Mouse (Mus musculus): ENCODE measurements at regions not wholly inside any gene's neighbourhood (a gene's known extent, or its start where the extent isn't known, plus 50 kb on each side); places are given as distances from the start of the nearest gene placed in this dataset.
A peak's percentile ranks its signal among the peaks of the same experiment; 100 is the strongest.

DNA sequence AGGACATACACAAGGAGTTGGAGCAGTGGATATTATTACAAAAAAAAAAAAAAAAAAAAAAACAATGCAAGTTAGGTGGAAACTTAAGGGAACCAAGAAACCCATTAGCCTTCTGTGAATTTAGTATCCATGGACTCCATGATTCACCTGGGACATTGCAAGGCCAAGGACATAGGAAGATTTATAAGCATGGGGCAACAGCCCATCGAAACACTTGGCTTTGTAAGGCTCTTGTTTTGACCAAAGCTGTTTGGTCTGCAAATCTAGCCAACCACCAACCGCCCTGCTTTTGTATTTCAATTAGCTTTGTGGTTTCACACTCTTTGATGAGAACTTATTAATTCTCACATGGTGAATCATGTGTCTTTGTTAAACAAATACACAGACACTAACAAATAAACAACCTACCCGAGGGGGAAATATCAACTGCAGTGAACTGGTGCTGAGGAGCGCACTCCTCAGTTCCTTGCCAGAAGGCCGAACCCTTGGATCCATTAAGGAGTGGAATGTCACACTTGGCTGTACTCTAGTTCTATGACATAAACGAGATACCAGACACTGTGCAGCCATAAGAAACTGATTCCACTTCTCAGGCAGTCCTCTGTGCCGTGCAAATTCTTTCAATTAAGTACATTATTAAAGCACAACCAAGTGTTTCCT is 529.7 kb downstream of the Tmem38b start:
- Histone ChIP-seq H3K4me2 (replicated peaks) (no peak overlapping the region), H3K36me3 (no peaks in the 10 kb centered on the region), H3K27ac (replicated peaks) (no peak overlapping the region), H3K9ac (replicated peaks) (no peak overlapping the region), H3K9me3 (no peaks in the 10 kb centered on the region), H3K27me3 (no peaks in the 10 kb centered on the region), H3K4me1 (peaks cover 14% of the 10 kb centered on the region), H3K4me3 (no peak overlapping the region)
- WGBS, result 85% methylated on average over 7 of the region's 7 CpGs
- no peak for ATAC-seq (ENCODE audit: low FRiP score, low read depth)

GRCm38 (mm10) chr4:54356041-54356427 is 530.2 kb downstream of the Tmem38b start:
- H3K9ac ChIP-seq (replicated peaks), result no peak overlapping the region
- no peak overlapping the region for H3K4me3 ChIP-seq
- no peak overlapping the region for H3K27ac ChIP-seq (replicated peaks)
- no peaks in the 10 kb centered on the region for H3K9me3 ChIP-seq
- no peak for ATAC-seq (ENCODE audit: low FRiP score, low read depth)
- peaks cover 14% of the 10 kb centered on the region for H3K4me1 ChIP-seq
- H3K27me3 ChIP-seq, result no peaks in the 10 kb centered on the region
- no peaks in the 10 kb centered on the region for H3K36me3 ChIP-seq
- no peak overlapping the region for H3K4me2 ChIP-seq (replicated peaks)
- WGBS, result 89% methylated on average over 2 of the region's 2 CpGs

GRCm38 (mm10) chr4:54370909-54371308 is 545.1 kb downstream of the Tmem38b start:
- Histone ChIP-seq H3K4me1 (peaks cover 37% of the 10 kb centered on the region), H3K9me3 (no peaks in the 10 kb centered on the region), H3K27me3 (no peaks in the 10 kb centered on the region), H3K4me3 (no peak overlapping the region), H3K27ac (replicated peaks) (peak overlapping the region; percentile 69), H3K4me2 (replicated peaks) (no peak overlapping the region), H3K9ac (replicated peaks) (no peak overlapping the region), H3K36me3 (no peaks in the 10 kb centered on the region)
- 52% methylated on average over 3 of the region's 3 CpGs for WGBS
- no peak for ATAC-seq (ENCODE audit: low FRiP score, low read depth)

- H3K27ac ChIP-seq (replicated peaks), result peak overlapping the region; percentile 69
- H3K4me2 ChIP-seq (replicated peaks), result no peak overlapping the region
- ATAC-seq (ENCODE audit: low FRiP score, low read depth), result peak; percentile 80
- H3K4me3 ChIP-seq, result no peak overlapping the region
- WGBS, result 25% methylated on average over 7 of the region's 7 CpGs
- no peaks in the 10 kb centered on the region for H3K27me3 ChIP-seq
- H3K4me1 ChIP-seq, result peaks cover 37% of the 10 kb centered on the region
- H3K9ac ChIP-seq (replicated peaks), result no peak overlapping the region
- H3K9me3 ChIP-seq, result no peaks in the 10 kb centered on the region
- H3K36me3 ChIP-seq, result no peaks in the 10 kb centered on the region
Observed at GRCm38 (mm10) chr4:54371418-54371957, 545.6 kb downstream of the Tmem38b start.

GRCm38 (mm10) chr4:54373606-54374005 is 547.8 kb downstream of the Tmem38b start:
- Histone ChIP-seq H3K4me2 (replicated peaks) (no peak overlapping the region), H3K4me1 (peaks cover 37% of the 10 kb centered on the region), H3K9me3 (no peaks in the 10 kb centered on the region), H3K36me3 (no peaks in the 10 kb centered on the region), H3K4me3 (no peak overlapping the region), H3K9ac (replicated peaks) (no peak overlapping the region), H3K27me3 (no peaks in the 10 kb centered on the region), H3K27ac (replicated peaks) (peak overlapping the region; percentile 56; the same call in 1 of the 2 replicates)
- 4% methylated on average over 2 of the region's 2 CpGs for WGBS
- 0 out of 2 replicates have a peak, but pooled peaks have one; percentile 7 for ATAC-seq (ENCODE audit: low FRiP score, low read depth)

DNA sequence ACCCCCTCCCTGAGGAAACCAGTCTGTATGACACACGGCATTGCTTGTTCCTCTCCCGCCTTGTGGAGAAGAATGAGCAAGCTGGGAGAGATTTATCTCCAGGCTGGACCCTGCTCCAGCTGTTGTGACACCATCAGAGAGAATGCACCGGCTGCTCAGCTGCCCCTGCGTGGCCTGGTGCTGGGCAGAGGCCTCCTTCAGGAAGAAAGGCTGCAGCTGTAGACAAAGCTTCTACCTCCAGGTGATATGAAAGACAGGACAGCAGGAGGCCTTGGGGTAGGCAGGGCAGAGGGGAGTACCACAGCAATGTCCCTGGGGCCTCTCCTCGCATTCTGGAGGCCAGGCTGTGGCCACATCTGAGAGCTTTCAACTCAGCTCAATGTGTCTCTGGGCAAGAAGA is 548.6 kb downstream of the Tmem38b start:
- Histone ChIP-seq H3K4me1 (peaks cover 37% of the 10 kb centered on the region), H3K27ac (replicated peaks) (peak overlapping the region; percentile 68), H3K4me2 (replicated peaks) (no peak overlapping the region), H3K36me3 (no peaks in the 10 kb centered on the region), H3K9me3 (no peaks in the 10 kb centered on the region), H3K27me3 (no peaks in the 10 kb centered on the region), H3K9ac (replicated peaks) (no peak overlapping the region), H3K4me3 (no peak overlapping the region)
- WGBS, result 9% methylated on average over 5 of the region's 5 CpGs
- ATAC-seq (ENCODE audit: low FRiP score, low read depth), result 0 out of 2 replicates have a peak, but pooled peaks have one; percentile 7

- no peak overlapping the region for H3K9ac ChIP-seq (replicated peaks)
- ATAC-seq (ENCODE audit: low FRiP score, low read depth), result 0 out of 2 replicates have a peak, but pooled peaks have one; percentile 34
- no peak overlapping the region for H3K4me3 ChIP-seq
- H3K36me3 ChIP-seq, result no peaks in the 10 kb centered on the region
- 0 out of 2 replicates have a peak overlapping the region, but pooled peaks have one; percentile 30 for H3K27ac ChIP-seq (replicated peaks)
- H3K4me1 ChIP-seq, result peaks cover 17% of the 10 kb centered on the region
- WGBS, result 47% methylated on average over 6 of the region's 6 CpGs
- no peaks in the 10 kb centered on the region for H3K9me3 ChIP-seq
- H3K27me3 ChIP-seq, result no peaks in the 10 kb centered on the region
- H3K4me2 ChIP-seq (replicated peaks), result no peak overlapping the region
Observed at GRCm38 (mm10) chr4:54387460-54387859, 557.4 kb upstream of the Zfp462 start.

DNA sequence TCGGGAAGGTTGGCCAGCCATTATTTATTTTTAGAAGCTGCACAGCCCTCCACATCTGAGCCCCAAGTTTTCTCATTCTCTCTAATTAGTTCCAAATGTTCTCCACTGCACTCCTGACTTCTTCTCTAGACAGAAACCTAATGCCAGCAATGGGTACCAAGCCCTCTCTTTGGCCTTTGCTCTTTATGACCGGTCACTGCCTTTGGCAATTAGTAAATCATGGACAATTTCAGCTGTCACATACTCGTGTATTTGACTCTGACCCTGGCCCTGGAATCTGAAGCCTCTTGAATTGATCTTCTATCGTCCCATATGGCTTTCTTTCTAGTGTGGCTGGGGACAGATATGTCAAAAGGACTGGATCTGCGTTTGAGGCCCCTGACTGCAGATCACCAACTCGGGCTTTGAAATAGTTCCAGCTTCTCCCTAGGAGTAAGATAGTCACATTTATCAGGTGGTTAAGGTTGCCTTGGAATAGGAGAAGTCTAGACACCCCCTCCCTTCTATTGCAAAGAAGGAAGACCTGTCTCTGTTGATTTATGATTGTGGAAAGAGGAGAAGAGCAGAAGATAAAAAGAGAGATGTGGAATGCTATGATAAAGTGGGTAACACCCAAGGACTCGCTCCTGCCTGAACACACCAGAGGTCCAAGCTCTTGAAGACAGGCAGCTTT is 553.2 kb upstream of the Zfp462 start:
- Histone ChIP-seq H3K4me1 (peaks cover 9% of the 10 kb centered on the region), H3K27ac (replicated peaks) (no peak overlapping the region), H3K36me3 (no peaks in the 10 kb centered on the region), H3K27me3 (no peaks in the 10 kb centered on the region), H3K4me2 (replicated peaks) (no peak overlapping the region), H3K9me3 (no peaks in the 10 kb centered on the region), H3K4me3 (no peak overlapping the region), H3K9ac (replicated peaks) (no peak overlapping the region)
- 72% methylated on average over 7 of the region's 7 CpGs for WGBS
- ATAC-seq (ENCODE audit: low FRiP score, low read depth), result no peak

- Histone ChIP-seq H3K4me2 (replicated peaks) (no peak overlapping the region), H3K4me3 (no peak overlapping the region), H3K27me3 (no peaks in the 10 kb centered on the region), H3K36me3 (no peaks in the 10 kb centered on the region), H3K9me3 (no peaks in the 10 kb centered on the region), H3K9ac (replicated peaks) (no peak overlapping the region), H3K4me1 (no peaks in the 10 kb centered on the region), H3K27ac (replicated peaks) (no peak overlapping the region)
- WGBS, result 89% methylated on average over 4 of the region's 4 CpGs
- no peak for ATAC-seq (ENCODE audit: low FRiP score, low read depth)
Observed at GRCm38 (mm10) chr4:54406151-54406550, 538.7 kb upstream of the Zfp462 start.

DNA sequence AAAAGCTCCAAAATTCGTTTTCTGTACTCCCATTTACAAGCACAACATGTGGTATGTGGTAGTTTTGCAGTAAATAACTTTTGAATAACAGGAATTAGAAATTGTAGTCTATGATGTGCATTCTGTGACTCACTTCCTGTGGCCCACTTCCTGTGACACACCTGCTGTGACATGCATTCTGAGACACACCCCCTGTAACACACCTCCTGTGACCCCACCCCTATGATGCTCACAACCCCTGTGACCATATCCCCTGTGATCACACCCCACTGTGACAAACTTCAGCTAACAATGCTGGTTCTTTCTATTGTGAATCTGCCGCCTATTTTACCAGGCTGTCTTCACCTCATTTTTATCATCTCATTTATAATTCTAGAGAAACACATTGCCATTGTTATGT is 536.9 kb upstream of the Zfp462 start:
- no peaks in the 10 kb centered on the region for H3K4me1 ChIP-seq
- no peak overlapping the region for H3K9ac ChIP-seq (replicated peaks)
- no peak overlapping the region for H3K4me3 ChIP-seq
- H3K27me3 ChIP-seq, result no peaks in the 10 kb centered on the region
- H3K4me2 ChIP-seq (replicated peaks), result no peak overlapping the region
- WGBS, result 49% methylated on average over 2 of the region's 2 CpGs
- H3K27ac ChIP-seq (replicated peaks), result no peak overlapping the region
- H3K9me3 ChIP-seq, result no peaks in the 10 kb centered on the region
- ATAC-seq (ENCODE audit: low FRiP score, low read depth), result no peak
- no peaks in the 10 kb centered on the region for H3K36me3 ChIP-seq

DNA sequence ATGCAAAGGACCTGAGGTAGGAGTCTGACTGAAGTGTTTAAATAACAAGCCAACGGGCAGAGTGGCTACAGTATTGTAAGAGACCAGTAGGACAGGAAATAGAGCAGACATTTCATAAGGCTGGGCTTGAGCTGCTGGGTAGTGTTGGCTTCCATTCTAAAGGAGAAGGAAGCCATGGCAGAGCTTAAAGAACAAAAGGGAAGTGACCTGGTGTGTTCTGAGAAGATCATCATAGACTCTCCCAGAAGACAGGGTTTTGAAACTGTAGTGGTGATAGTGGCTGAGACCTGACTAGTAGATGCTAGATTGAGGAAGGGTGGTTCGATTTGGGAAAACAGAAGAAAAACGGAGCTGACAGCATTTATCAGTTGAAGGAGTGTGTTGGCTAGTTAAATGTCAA is 514.1 kb upstream of the Zfp462 start:
- no peaks in the 10 kb centered on the region for H3K36me3 ChIP-seq
- 79% methylated on average over 3 of the region's 3 CpGs for WGBS
- H3K4me1 ChIP-seq, result no peaks in the 10 kb centered on the region
- H3K9me3 ChIP-seq, result no peaks in the 10 kb centered on the region
- no peak overlapping the region for H3K9ac ChIP-seq (replicated peaks)
- H3K4me2 ChIP-seq (replicated peaks), result no peak overlapping the region
- H3K4me3 ChIP-seq, result no peak overlapping the region
- no peaks in the 10 kb centered on the region for H3K27me3 ChIP-seq
- ATAC-seq (ENCODE audit: low FRiP score, low read depth), result no peak
- H3K27ac ChIP-seq (replicated peaks), result no peak overlapping the region

DNA sequence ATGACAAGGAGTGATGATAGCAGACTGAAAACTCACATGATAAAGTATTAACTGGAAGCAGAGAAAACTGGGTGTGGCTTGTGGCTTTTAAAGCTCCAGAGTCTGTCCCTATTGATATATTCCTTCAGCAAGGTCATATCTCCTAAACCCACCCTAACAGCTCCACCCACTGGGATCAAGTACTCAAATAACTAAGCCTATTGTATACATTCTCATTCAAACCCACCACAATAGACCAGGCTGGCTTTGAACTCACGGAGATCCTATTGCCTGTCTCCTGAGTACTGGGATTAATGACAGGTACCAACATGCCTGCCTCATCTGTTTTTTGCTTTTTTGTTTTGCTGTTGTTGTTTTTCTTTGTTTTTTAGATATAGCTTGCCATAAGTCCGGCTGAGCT is 484.3 kb upstream of the Zfp462 start:
- Histone ChIP-seq H3K4me2 (replicated peaks) (no peak overlapping the region), H3K4me1 (no peaks in the 10 kb centered on the region), H3K27me3 (no peaks in the 10 kb centered on the region), H3K9ac (replicated peaks) (no peak overlapping the region), H3K36me3 (no peaks in the 10 kb centered on the region), H3K9me3 (no peaks in the 10 kb centered on the region), H3K4me3 (no peak overlapping the region), H3K27ac (replicated peaks) (no peak overlapping the region)
- WGBS, result 53% methylated on average over 2 of the region's 2 CpGs
- no peak for ATAC-seq (ENCODE audit: low FRiP score, low read depth)
